Mouse (Mus musculus): ENCODE data around the gene Piezo1. TPM values are rescaled to one million over a fixed set of nuclear protein-coding genes. Genes with fewer than 3 reads are reported as not detected.
A peak's percentile ranks its signal among the peaks of the same experiment; 100 is the strongest.

Gene Piezo1
- polyA plus RNA-seq, 1 experiment from 2014 or later, result 5.2 TPM

- Histone ChIP-seq H3K4me1 (replicated peaks; ENCODE audit: control insufficient read depth, insufficient read depth, low read length) (no peaks in the 10 kb centered on the region), H3K9me3 (ENCODE audit: control insufficient read depth, low read length) (no peaks in the 10 kb centered on the region), H3K4me3 (ENCODE audit: low read depth, low read length) (no peak overlapping the region), H3K4me2 (replicated peaks; ENCODE audit: low read depth, low read length) (no peak overlapping the region), H3K27me3 (ENCODE audit: control insufficient read depth, insufficient read depth, low read length) (no peaks in the 10 kb centered on the region), H3K9ac (ENCODE audit: low read depth, low read length) (no peak overlapping the region), H3K36me3 (ENCODE audit: control insufficient read depth, insufficient read depth, low read length) (no peaks in the 10 kb centered on the region), H3K27ac (ENCODE audit: low read depth, low read length) (no peak overlapping the region)
- no peak for ATAC-seq (ENCODE audit: low FRiP score)
- DNase-seq (ENCODE audit: low spot score), result no peak
- WGBS, result 87% methylated on average over 9 of the region's 9 CpGs
Observed at GRCm38 (mm10) chr8:122584981-122585380, 33.9 kb upstream of the Piezo1 start.

- H3K4me1 ChIP-seq (replicated peaks; ENCODE audit: control insufficient read depth, insufficient read depth, low read length), result 0 out of 2 replicates have a peak, but pooled peaks cover 3% of the 10 kb centered on the region
- no peak overlapping the region for H3K4me3 ChIP-seq (ENCODE audit: low read depth, low read length)
- DNase-seq (ENCODE audit: low spot score) (no peak), ATAC-seq (ENCODE audit: low FRiP score) (no peak)
- 64% methylated on average over 15 of the region's 15 CpGs for WGBS
- no peak overlapping the region for H3K27ac ChIP-seq (ENCODE audit: low read depth, low read length)
- H3K9ac ChIP-seq (ENCODE audit: low read depth, low read length), result no peak overlapping the region
- no peaks in the 10 kb centered on the region for H3K9me3 ChIP-seq (ENCODE audit: control insufficient read depth, low read length)
- H3K36me3 ChIP-seq (ENCODE audit: control insufficient read depth, insufficient read depth, low read length), result no peaks in the 10 kb centered on the region
- H3K27me3 ChIP-seq (ENCODE audit: control insufficient read depth, insufficient read depth, low read length), result no peaks in the 10 kb centered on the region
- no peak overlapping the region for H3K4me2 ChIP-seq (replicated peaks; ENCODE audit: low read depth, low read length)
Observed at GRCm38 (mm10) chr8:122580926-122581325, 29.8 kb upstream of the Piezo1 start.

DNA sequence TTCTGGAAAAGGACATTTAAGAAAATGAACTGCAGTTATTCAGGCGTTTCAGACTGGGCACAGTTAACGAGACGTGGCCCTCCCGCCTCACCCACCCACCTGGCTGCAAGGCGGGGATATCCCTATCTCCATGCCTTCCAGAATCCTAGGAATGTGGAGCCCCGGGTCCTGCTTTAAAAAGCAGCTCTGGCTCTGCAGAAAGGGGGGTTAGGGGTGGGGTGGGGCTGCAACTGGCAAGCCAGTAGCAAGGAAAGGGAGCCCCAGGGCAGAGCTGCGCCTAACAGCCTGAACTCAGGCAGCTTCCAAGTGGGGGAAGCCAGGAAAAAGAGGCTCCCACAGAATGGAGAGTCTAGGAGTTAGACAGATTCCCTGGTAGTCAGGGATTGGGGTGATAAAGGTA, 28.1 kb upstream of the Piezo1 start:
- Histone ChIP-seq H3K27ac (ENCODE audit: low read depth, low read length) (no peak overlapping the region), H3K4me3 (ENCODE audit: low read depth, low read length) (no peak overlapping the region), H3K4me2 (replicated peaks; ENCODE audit: low read depth, low read length) (no peak overlapping the region), H3K4me1 (replicated peaks; ENCODE audit: control insufficient read depth, insufficient read depth, low read length) (peaks cover 8% of the 10 kb centered on the region), H3K9ac (ENCODE audit: low read depth, low read length) (no peak overlapping the region), H3K9me3 (ENCODE audit: control insufficient read depth, low read length) (no peaks in the 10 kb centered on the region), H3K36me3 (ENCODE audit: control insufficient read depth, insufficient read depth, low read length) (no peaks in the 10 kb centered on the region), H3K27me3 (ENCODE audit: control insufficient read depth, insufficient read depth, low read length) (no peaks in the 10 kb centered on the region)
- DNase-seq (ENCODE audit: low spot score) (no peak), ATAC-seq (ENCODE audit: low FRiP score) (no peak)
- WGBS, result 38% methylated on average over 7 of the region's 7 CpGs

DNA sequence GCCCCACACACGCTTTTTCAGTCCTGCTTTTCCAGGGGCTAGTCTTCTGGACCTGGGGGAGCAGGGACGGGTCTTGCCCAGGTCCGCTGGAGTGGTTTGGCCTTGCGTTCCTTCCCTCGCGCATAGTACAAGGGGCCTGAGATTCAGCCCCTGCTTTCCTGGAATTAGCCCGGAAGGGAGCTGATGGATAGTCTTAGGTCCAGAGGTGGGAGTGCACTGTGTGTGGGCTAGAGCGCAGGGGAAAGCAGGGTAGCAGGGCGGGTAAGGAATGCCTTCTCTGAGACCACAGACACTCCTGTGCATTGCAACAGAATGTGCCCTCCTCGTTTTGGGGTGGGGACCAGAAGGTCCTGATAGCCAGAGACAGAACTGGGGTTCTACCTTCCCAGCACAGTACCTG, 26.0 kb upstream of the Piezo1 start:
- no peaks in the 10 kb centered on the region for H3K36me3 ChIP-seq (ENCODE audit: control insufficient read depth, insufficient read depth, low read length)
- no peaks in the 10 kb centered on the region for H3K27me3 ChIP-seq (ENCODE audit: control insufficient read depth, insufficient read depth, low read length)
- no peak overlapping the region for H3K27ac ChIP-seq (ENCODE audit: low read depth, low read length)
- peaks cover 8% of the 10 kb centered on the region for H3K4me1 ChIP-seq (replicated peaks; ENCODE audit: control insufficient read depth, insufficient read depth, low read length)
- peak overlapping the region; percentile 65; the same call in 1 of the 2 replicates for H3K4me3 ChIP-seq (ENCODE audit: low read depth, low read length)
- no peak overlapping the region for H3K9ac ChIP-seq (ENCODE audit: low read depth, low read length)
- DNase-seq (ENCODE audit: low spot score) (no peak), ATAC-seq (ENCODE audit: low FRiP score) (peak; percentile 16; the same call in 1 of the 2 replicates)
- H3K4me2 ChIP-seq (replicated peaks; ENCODE audit: low read depth, low read length), result peak overlapping the region; percentile 78
- WGBS, result 46% methylated on average over 10 of the region's 10 CpGs
- no peaks in the 10 kb centered on the region for H3K9me3 ChIP-seq (ENCODE audit: control insufficient read depth, low read length)

- no peaks in the 10 kb centered on the region for H3K27me3 ChIP-seq (ENCODE audit: control insufficient read depth, insufficient read depth, low read length)
- peaks cover 8% of the 10 kb centered on the region for H3K4me1 ChIP-seq (replicated peaks; ENCODE audit: control insufficient read depth, insufficient read depth, low read length)
- H3K4me2 ChIP-seq (replicated peaks; ENCODE audit: low read depth, low read length), result peak within 1 kb of the TSS; percentile 78
- peak within 1 kb of the TSS; percentile 65 for H3K4me3 ChIP-seq (ENCODE audit: low read depth, low read length)
- H3K36me3 ChIP-seq (ENCODE audit: control insufficient read depth, insufficient read depth, low read length), result peaks cover under 1% of the 10 kb centered on the region
- no peaks in the 10 kb centered on the region for H3K9me3 ChIP-seq (ENCODE audit: control insufficient read depth, low read length)
- H3K27ac ChIP-seq (ENCODE audit: low read depth, low read length), result no peak within 1 kb of the TSS
- DNase-seq (ENCODE audit: low spot score) (peak; percentile 94), ATAC-seq (ENCODE audit: low FRiP score) (peak; percentile 88)
- peak within 1 kb of the TSS; percentile 77 for H3K9ac ChIP-seq (ENCODE audit: low read depth, low read length)
- under 1% methylated on average over 39 of the region's 39 CpGs for WGBS
Observed at GRCm38 (mm10) chr8:122576648-122577022, 25.5 kb upstream of the Piezo1 start, which contains the start of gene Aprt. Gene Aprt, minus strand, starts transcription at chr8:122576909.

DNA sequence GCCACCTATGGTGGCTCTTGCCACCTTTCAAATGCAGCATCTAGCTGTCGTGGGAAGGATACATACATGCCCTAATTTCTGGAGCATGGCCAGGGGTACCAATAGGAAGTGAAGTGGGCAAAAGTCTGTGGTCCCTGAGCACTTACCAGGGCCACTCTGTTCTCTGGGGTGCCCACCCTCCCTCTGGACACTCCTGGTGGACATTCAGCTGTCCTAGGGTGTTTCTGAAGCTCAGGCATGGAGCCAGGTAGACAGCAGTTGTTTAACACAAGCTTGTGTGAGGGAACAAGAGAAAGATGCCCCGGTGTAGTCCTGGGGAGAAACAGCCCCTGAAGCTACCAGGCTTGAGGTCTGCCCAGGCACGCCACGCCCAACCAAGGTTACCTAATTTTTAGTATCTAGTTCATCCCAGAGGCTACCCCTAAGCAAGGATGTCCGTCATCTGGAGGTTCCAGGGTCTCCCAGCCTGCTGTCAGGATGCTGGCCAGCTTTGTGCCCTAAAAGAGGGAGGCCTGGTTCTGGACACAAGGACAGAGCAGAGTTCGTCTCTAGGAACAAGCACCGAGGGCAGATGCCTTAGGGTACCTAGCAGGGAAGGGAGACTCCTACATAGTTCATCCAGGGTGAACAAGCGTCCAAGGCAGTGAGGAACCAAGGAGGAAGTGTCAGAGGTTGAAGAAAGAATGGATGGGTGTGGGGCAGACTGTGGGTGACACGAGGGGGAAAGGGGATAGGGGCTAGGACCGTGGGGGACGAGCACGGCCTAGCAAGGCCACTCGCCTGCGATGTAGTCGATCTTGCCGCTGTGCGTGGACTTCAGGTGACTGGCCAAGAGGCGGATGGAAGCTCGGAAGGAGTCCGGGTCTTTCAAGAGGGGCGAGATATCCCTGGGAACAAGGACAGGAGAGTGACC, 24.9 kb upstream of the Piezo1 start:
- Histone ChIP-seq H3K4me2 (replicated peaks; ENCODE audit: low read depth, low read length) (peak overlapping the region; percentile 78), H3K9me3 (ENCODE audit: control insufficient read depth, low read length) (no peaks in the 10 kb centered on the region), H3K9ac (ENCODE audit: low read depth, low read length) (peak overlapping the region; percentile 77), H3K27ac (ENCODE audit: low read depth, low read length) (no peak overlapping the region), H3K4me1 (replicated peaks; ENCODE audit: control insufficient read depth, insufficient read depth, low read length) (peaks cover 8% of the 10 kb centered on the region), H3K27me3 (ENCODE audit: control insufficient read depth, insufficient read depth, low read length) (no peaks in the 10 kb centered on the region), H3K36me3 (ENCODE audit: control insufficient read depth, insufficient read depth, low read length) (peaks cover 7% of the 10 kb centered on the region), H3K4me3 (ENCODE audit: low read depth, low read length) (peak overlapping the region; percentile 65)
- WGBS, result 20% methylated on average over 21 of the region's 21 CpGs
- ATAC-seq (ENCODE audit: low FRiP score), result peak; percentile 51
- DNase-seq (ENCODE audit: low spot score), result no peak

GRCm38 (mm10) chr8:122575286-122575685, 24.2 kb upstream of the Piezo1 start:
- Histone ChIP-seq H3K27me3 (ENCODE audit: control insufficient read depth, insufficient read depth, low read length) (no peaks in the 10 kb centered on the region), H3K36me3 (ENCODE audit: control insufficient read depth, insufficient read depth, low read length) (peaks cover 9% of the 10 kb centered on the region), H3K9ac (ENCODE audit: low read depth, low read length) (no peak overlapping the region), H3K27ac (ENCODE audit: low read depth, low read length) (no peak overlapping the region), H3K4me2 (replicated peaks; ENCODE audit: low read depth, low read length) (peak overlapping the region; percentile 6; the same call in 1 of the 2 replicates), H3K4me1 (replicated peaks; ENCODE audit: control insufficient read depth, insufficient read depth, low read length) (peaks cover 8% of the 10 kb centered on the region), H3K4me3 (ENCODE audit: low read depth, low read length) (no peak overlapping the region), H3K9me3 (ENCODE audit: control insufficient read depth, low read length) (no peaks in the 10 kb centered on the region)
- ATAC-seq (ENCODE audit: low FRiP score) (no peak), DNase-seq (ENCODE audit: low spot score) (no peak)
- WGBS, result 80% methylated on average over 8 of the region's 8 CpGs

GRCm38 (mm10) chr8:122574667-122575251, 23.6 kb upstream of the Piezo1 start:
- ATAC-seq (ENCODE audit: low FRiP score) (no peak), DNase-seq (ENCODE audit: low spot score) (no peak)
- H3K27ac ChIP-seq (ENCODE audit: low read depth, low read length), result no peak overlapping the region
- peaks cover 8% of the 10 kb centered on the region for H3K4me1 ChIP-seq (replicated peaks; ENCODE audit: control insufficient read depth, insufficient read depth, low read length)
- H3K4me2 ChIP-seq (replicated peaks; ENCODE audit: low read depth, low read length), result no peak overlapping the region
- no peaks in the 10 kb centered on the region for H3K27me3 ChIP-seq (ENCODE audit: control insufficient read depth, insufficient read depth, low read length)
- 45% methylated on average over 10 of the region's 10 CpGs for WGBS
- H3K36me3 ChIP-seq (ENCODE audit: control insufficient read depth, insufficient read depth, low read length), result peaks cover 14% of the 10 kb centered on the region
- H3K9ac ChIP-seq (ENCODE audit: low read depth, low read length), result no peak overlapping the region
- no peak overlapping the region for H3K4me3 ChIP-seq (ENCODE audit: low read depth, low read length)
- no peaks in the 10 kb centered on the region for H3K9me3 ChIP-seq (ENCODE audit: control insufficient read depth, low read length)

All from hindbrain, embryonic 11.5 days (tissue).